Mouse (Mus musculus): ENCODE results near the gene 2200002D01Rik. TPM values are rescaled to one million over a fixed set of nuclear protein-coding genes. Genes with fewer than 3 reads are reported as not detected.
"Not testable (repeated sequence)": the region's sequence is repeated elsewhere in the genome, so short reads cannot be mapped to it uniquely, and the experiment has no call there.

Gene 2200002D01Rik
- polyA plus RNA-seq, 1 experiment from 2014 or later, result 3.3 TPM

- no peak for DNase-seq
Observed at GRCm38 (mm10) chr7:29246619-29247313, 1.5 kb downstream of the 2200002D01Rik start.

GRCm38 (mm10) chr7:29246015-29246414, 2.3 kb downstream of the 2200002D01Rik start:
- H3K4me1 ChIP-seq (ENCODE audit: insufficient read depth), result peaks cover 11% of the 10 kb centered on the region
- no peaks in the 10 kb centered on the region for H3K27me3 ChIP-seq (ENCODE audit: insufficient read depth, low read length)
- H3K9me3 ChIP-seq (ENCODE audit: low read length), result no peaks in the 10 kb centered on the region
- no peak for ATAC-seq
- no peak overlapping the region for H3K9ac ChIP-seq (replicated peaks)
- DNase-seq, result no peak
- no peak for TF ChIP-seq EP300 (IDR thresholded peaks at IDR 0.05; ENCODE audit: low read depth)
- WGBS (ENCODE audit: insufficient replicate concordance), result 84% methylated on average over 5 of the region's 5 CpGs
- H3K36me3 ChIP-seq (replicated peaks; ENCODE audit: insufficient read depth, low read length), result peaks cover 3% of the 10 kb centered on the region; the same call in 1 of the 2 replicates
- no peak overlapping the region for H3K4me3 ChIP-seq (ENCODE audit: low read depth, low read length)
- H3K4me2 ChIP-seq (ENCODE audit: low read depth, low read length), result no peak overlapping the region
- no peak overlapping the region for H3K27ac ChIP-seq (ENCODE audit: low read depth)

More at GRCm38 (mm10) chr7:29246619-29247313, 1.5 kb downstream of the 2200002D01Rik start:
- Histone ChIP-seq H3K9me3 (ENCODE audit: low read length) (no peaks in the 10 kb centered on the region), H3K4me2 (ENCODE audit: low read depth, low read length) (peak overlapping the region; percentile 81; the same call in 1 of the 2 replicates), H3K9ac (replicated peaks) (no peak overlapping the region), H3K36me3 (replicated peaks; ENCODE audit: insufficient read depth, low read length) (peaks cover 3% of the 10 kb centered on the region; the same call in 1 of the 2 replicates), H3K4me1 (ENCODE audit: insufficient read depth) (peaks cover 11% of the 10 kb centered on the region), H3K27ac (ENCODE audit: low read depth) (no peak overlapping the region), H3K4me3 (ENCODE audit: low read depth, low read length) (no peak overlapping the region), H3K27me3 (ENCODE audit: insufficient read depth, low read length) (no peaks in the 10 kb centered on the region)
- no peak for TF ChIP-seq CTCF (IDR thresholded peaks at IDR 0.05; ENCODE audit: low read depth)
- no peak for TF ChIP-seq EP300 (IDR thresholded peaks at IDR 0.05; ENCODE audit: low read depth)
- 81% methylated on average over 21 of the region's 21 CpGs for WGBS (ENCODE audit: insufficient replicate concordance)
- no peak for ATAC-seq

DNA sequence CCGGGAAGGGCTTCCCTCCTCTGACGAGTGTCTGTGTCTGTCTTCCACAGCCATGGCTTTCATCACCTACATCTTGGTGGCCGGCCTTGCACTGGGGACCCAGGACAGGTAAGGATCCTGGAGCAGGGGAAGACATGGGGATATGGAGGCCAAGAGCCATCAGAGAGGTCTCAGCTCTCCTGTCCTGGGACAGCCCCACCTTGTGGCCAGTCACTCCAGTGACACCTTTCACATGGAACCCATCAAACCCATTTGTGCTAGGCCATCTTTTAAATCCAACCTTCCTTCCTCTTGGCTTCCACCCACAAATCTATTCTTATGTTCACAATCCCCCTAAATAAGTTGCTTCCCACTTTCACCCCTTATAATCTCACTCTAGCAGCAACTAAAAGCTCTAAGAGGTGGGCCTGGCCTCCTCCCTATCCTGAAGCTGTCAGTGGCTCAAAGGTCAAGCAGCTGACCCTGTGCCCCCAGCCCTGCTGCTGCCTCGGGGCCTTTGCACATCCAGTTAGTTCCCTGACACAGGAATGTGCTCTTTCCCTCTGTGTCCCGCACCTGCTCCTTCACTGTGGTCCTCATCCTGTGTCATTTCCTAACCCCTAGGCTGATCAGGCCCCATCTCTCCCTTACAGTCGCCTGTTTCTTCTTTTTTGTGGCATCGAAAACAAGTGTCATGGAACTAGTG, 3.4 kb downstream of the 2200002D01Rik start:
- no peak overlapping the region for H3K27ac ChIP-seq (ENCODE audit: low read depth)
- TF ChIP-seq EP300 (IDR thresholded peaks at IDR 0.05; ENCODE audit: low read depth) (no peak), CTCF (IDR thresholded peaks at IDR 0.05; ENCODE audit: low read depth) (peak; percentile 73)
- no peak overlapping the region for H3K4me2 ChIP-seq (ENCODE audit: low read depth, low read length)
- DNase-seq (peak; percentile 51), ATAC-seq (no peak)
- WGBS (ENCODE audit: insufficient replicate concordance), result 72% methylated on average over 7 of the region's 7 CpGs
- H3K4me3 ChIP-seq (ENCODE audit: low read depth, low read length), result no peak overlapping the region
- H3K9me3 ChIP-seq (ENCODE audit: low read length), result no peaks in the 10 kb centered on the region
- H3K27me3 ChIP-seq (ENCODE audit: insufficient read depth, low read length), result no peaks in the 10 kb centered on the region
- H3K9ac ChIP-seq (replicated peaks), result no peak overlapping the region
- H3K4me1 ChIP-seq (ENCODE audit: insufficient read depth), result peaks cover 12% of the 10 kb centered on the region
- peaks cover 3% of the 10 kb centered on the region; the same call in 1 of the 2 replicates for H3K36me3 ChIP-seq (replicated peaks; ENCODE audit: insufficient read depth, low read length)

- ATAC-seq (peak; percentile 98), DNase-seq (peak; percentile 99)
- H3K4me2 ChIP-seq (ENCODE audit: low read depth, low read length), result peak within 1 kb of the TSS; percentile 83
- H3K27me3 ChIP-seq (ENCODE audit: insufficient read depth, low read length), result no peaks in the 10 kb centered on the region
- H3K4me3 ChIP-seq (ENCODE audit: low read depth, low read length), result peak within 1 kb of the TSS; percentile 64
- H3K36me3 ChIP-seq (replicated peaks; ENCODE audit: insufficient read depth, low read length), result no peaks in the 10 kb centered on the region
- peak within 1 kb of the TSS; percentile 76 for H3K9ac ChIP-seq (replicated peaks)
- no peaks in the 10 kb centered on the region for H3K9me3 ChIP-seq (ENCODE audit: low read length)
- under 1% methylated on average over 60 of the region's 60 CpGs for WGBS (ENCODE audit: insufficient replicate concordance)
- H3K4me1 ChIP-seq (ENCODE audit: insufficient read depth), result peaks cover 16% of the 10 kb centered on the region
- H3K27ac ChIP-seq (ENCODE audit: low read depth), result peak within 1 kb of the TSS; percentile 70
- TF ChIP-seq CTCF (IDR thresholded peaks at IDR 0.05; ENCODE audit: low read depth) (peak; percentile 17; the same call in 1 of the 2 replicates), EP300 (IDR thresholded peaks at IDR 0.05; ENCODE audit: low read depth) (peak; percentile 74)
Observed at GRCm38 (mm10) chr7:29238019-29238967, 10.0 kb downstream of the 2200002D01Rik start, which contains the start of gene Yif1b. Yif1b (plus strand) TSS chr7:29238329.

- Histone ChIP-seq H3K4me3 (ENCODE audit: low read depth, low read length) (peak overlapping the region; percentile 64), H3K4me1 (ENCODE audit: insufficient read depth) (peaks cover 16% of the 10 kb centered on the region), H3K9ac (replicated peaks) (0 out of 2 replicates have a peak overlapping the region, but pooled peaks have one; percentile 31), H3K4me2 (ENCODE audit: low read depth, low read length) (peak overlapping the region; percentile 83), H3K27ac (ENCODE audit: low read depth) (peak overlapping the region; percentile 70)
- not testable (repeated sequence) for ATAC-seq; H3K36me3 ChIP-seq (replicated peaks; ENCODE audit: insufficient read depth, low read length); DNase-seq; H3K9me3 ChIP-seq (ENCODE audit: low read length); H3K27me3 ChIP-seq (ENCODE audit: insufficient read depth, low read length)
- 24% methylated on average over 6 of the region's 6 CpGs for WGBS (ENCODE audit: insufficient replicate concordance)
Observed at GRCm38 (mm10) chr7:29237596-29237995, 10.7 kb downstream of the 2200002D01Rik start.
